Comparison of ENCODE assay signal across 18 mouse cellular contexts in genomic region chr9:96220419-96220818, GRCm38 (mm10). TPM values are rescaled to one million over a fixed set of nuclear protein-coding genes. Genes with fewer than 3 reads are reported as not detected.
DNase-seq lines count a peak whose midpoint lies in the region; ATAC-seq and TF ChIP-seq lines count a peak whose summit lies in the region.
"Had no signal": no experiment of that assay in that cellular context is flagged by ENCODE, and none has a peak within 500 bp of the region (broad histone marks: within the 10 kb centered on the region; RNA-seq: fewer than 3 reads in every experiment).

No protein-coding gene starts in this region.

- no peak overlapping the region for H3K4me2 ChIP-seq in forebrain, embryonic 15.5 days (replicated peaks)
- no peak overlapping the region for H3K4me2 ChIP-seq in forebrain, embryonic 12.5 days
- H3K4me2 ChIP-seq: embryonic facial prominence, embryonic 13.5 days; heart, embryonic 13.5 days; hindbrain, embryonic 12.5 days had no signal

- H3K27me3 ChIP-seq in forebrain, embryonic 15.5 days: no peaks in the 10 kb centered on the region
- H3K27me3 ChIP-seq in forebrain, embryonic 12.5 days: no peaks in the 10 kb centered on the region
- H3K27me3 ChIP-seq in splenic B cell, adult 2 months (ENCODE audit: control insufficient read depth, insufficient read depth, low read length, poor library complexity, severe bottlenecking): no peaks in the 10 kb centered on the region
- H3K27me3 ChIP-seq: embryonic facial prominence, embryonic 13.5 days; heart, embryonic 13.5 days; hindbrain, embryonic 12.5 days had no signal

- ATAC-seq in forebrain, embryonic 15.5 days (replicated peaks): peak; percentile 66; the same call in 1 of the 2 replicates
- ATAC-seq in forebrain, embryonic 12.5 days (ENCODE audit: low FRiP score): no peak

- no peaks in the 10 kb centered on the region for H3K36me3 ChIP-seq in forebrain, embryonic 15.5 days
- H3K36me3 ChIP-seq in forebrain, embryonic 12.5 days (replicated peaks): no peaks in the 10 kb centered on the region
- H3K36me3 ChIP-seq in splenic B cell, adult 2 months (ENCODE audit: control insufficient read depth, insufficient read depth, low read length, poor library complexity, severe bottlenecking): no peaks in the 10 kb centered on the region
- H3K36me3 ChIP-seq: embryonic facial prominence, embryonic 13.5 days; heart, embryonic 13.5 days; hindbrain, embryonic 12.5 days had no signal

- TF ChIP-seq CTCF in brain, embryonic 14.5 days (IDR thresholded peaks at IDR 0.05; ENCODE audit: borderline replicate concordance, extremely low read depth, insufficient read depth, insufficient read length): no peak

- H3K9ac ChIP-seq in forebrain, embryonic 15.5 days (replicated peaks): no peak overlapping the region
- no peak overlapping the region for H3K9ac ChIP-seq in forebrain, embryonic 12.5 days
- H3K9ac ChIP-seq: embryonic facial prominence, embryonic 13.5 days; heart, embryonic 13.5 days; hindbrain, embryonic 12.5 days had no signal

- DNase-seq in left cerebral cortex, postnatal 4 days: peak; percentile 7
- no peak for DNase-seq in left cerebral cortex, adult 11 months (ENCODE audit: low spot score)
- peak; percentile 69 for DNase-seq in brain, embryonic 14.5 days (ENCODE audit: low read depth)
- peak; percentile 6 for DNase-seq in splenic B cell, adult 2 months (ENCODE audit: low read depth, low spot score)
- DNase-seq in gastrocnemius, adult 8-10 months (ENCODE audit: low spot score in 2 of 2): no peak
- DNase-seq: adrenal gland, postnatal 14 days; cerebellum, adult 18-20 months; cerebellum, adult 9-11 months; cerebellum, postnatal 36 days; gastrocnemius, adult 2 months; gastrocnemius, postnatal 36 days; heart, adult 11 months; heart, postnatal 36 days had no signal

- peak overlapping the region; percentile 34; the same call in 1 of the 2 replicates for H3K27ac ChIP-seq in forebrain, embryonic 15.5 days (replicated peaks)
- H3K27ac ChIP-seq in forebrain, embryonic 12.5 days: no peak overlapping the region
- H3K27ac ChIP-seq: embryonic facial prominence, embryonic 13.5 days; gastrocnemius, adult 2 months; heart, embryonic 13.5 days; hindbrain, embryonic 12.5 days had no signal

- intact Hi-C loops in left cerebral cortex, postnatal 4 days (cut with DNase I): no loop called here

- no peak overlapping the region for H3K4me3 ChIP-seq in forebrain, embryonic 15.5 days
- H3K4me3 ChIP-seq in forebrain, embryonic 12.5 days (replicated peaks): no peak overlapping the region
- H3K4me3 ChIP-seq: embryonic facial prominence, embryonic 13.5 days; gastrocnemius, adult 2 months; heart, embryonic 13.5 days; hindbrain, embryonic 12.5 days had no signal

- H3K4me1 ChIP-seq in forebrain, embryonic 15.5 days: peaks cover 17% of the 10 kb centered on the region
- no peaks in the 10 kb centered on the region for H3K4me1 ChIP-seq in forebrain, embryonic 12.5 days
- H3K4me1 ChIP-seq: embryonic facial prominence, embryonic 13.5 days; hindbrain, embryonic 12.5 days had no signal

- TF ChIP-seq POLR2A in brain, embryonic 14.5 days (IDR thresholded peaks at IDR 0.05; ENCODE audit: borderline replicate concordance, extremely low read depth, insufficient read depth, insufficient read length, poor library complexity, severe bottlenecking): no peak

- no peaks in the 10 kb centered on the region for H3K9me3 ChIP-seq in forebrain, embryonic 15.5 days
- H3K9me3 ChIP-seq in forebrain, embryonic 12.5 days: no peaks in the 10 kb centered on the region
- H3K9me3 ChIP-seq: embryonic facial prominence, embryonic 13.5 days; heart, embryonic 13.5 days; hindbrain, embryonic 12.5 days had no signal

RNA-seq across cellular contexts. Expression of gene Tfdp2, which starts 24.3 kb away (rescaled TPM):
- 34.7 and 36.9 TPM in 2 replicates for polyA plus RNA-seq in forebrain, embryonic 15.5 days (2015; fragmentation: Nextera tagmentation; extraction: Ambion mirVana)
- 71.3 and 75.2 TPM in 2 replicates for polyA plus RNA-seq in forebrain, embryonic 12.5 days (2016; fragmentation: Nextera tagmentation; extraction: Ambion mirVana)
- 10 to 100 TPM; 13.1 to 14.9 TPM for total RNA-seq in left cerebral cortex, postnatal 4 days (2021)
- 16.0 and 18.3 TPM in 2 replicates for polyA plus RNA-seq in brain, embryonic 14.5 days (2012; rRNA removed)
- total RNA-seq in gastrocnemius, adult 8-10 months (2022): 10 to 100 TPM; 46.1 to 71.6 (median 48.1) TPM

Comparison
In these comparisons a context has a peak if more than half of its experiments do, and no peak if none do; other contexts are left out.
1. DNase-seq: peak in left cerebral cortex, postnatal 4 days (single experiment), brain, embryonic 14.5 days (single experiment) and splenic B cell, adult 2 months (single experiment); none in left cerebral cortex, adult 11 months (single experiment) and gastrocnemius, adult 8-10 months (0 of 2).